Mouse (Mus musculus) cerebellum, adult 11-12 months (tissue): Measurements from ENCODE around the gene Neu2.
"Not testable (repeated sequence)": the region's sequence is repeated elsewhere in the genome, so short reads cannot be mapped to it uniquely, and the experiment has no call there.

Source experiments
- DNase-seq: peaks from one replicate; pipeline ENCODE4 v3.0.0; 2022

Gene Neu2

GRCm38 (mm10) chr1:87509561-87510165 is at the start of gene Neu2:
Neu2 (plus strand) TSS chr1:87509889.
- DNase-seq = peak; percentile 19

GRCm38 (mm10) chr1:87467469-87467868 is 42.2 kb upstream of the Neu2 start:
- no peak for DNase-seq

GRCm38 (mm10) chr1:87468321-87468720 is 41.4 kb upstream of the Neu2 start:
- DNase-seq = no peak

- not testable (repeated sequence) for DNase-seq
These were observed 39.7 kb upstream of the Neu2 start, which contains the start of gene Snorc for GRCm38 (mm10) chr1:87469971-87470370. Snorc (plus strand) TSS chr1:87470271.

GRCm38 (mm10) chr1:87471914-87472313 is 37.8 kb upstream of the Neu2 start:
- DNase-seq = no peak

- no peak for DNase-seq
These were observed 37.1 kb upstream of the Neu2 start for GRCm38 (mm10) chr1:87472576-87472975.

- no peak for DNase-seq
These were observed 34.4 kb upstream of the Neu2 start for GRCm38 (mm10) chr1:87475076-87475895.

- peak; percentile 44 for DNase-seq
These were observed 27.1 kb upstream of the Neu2 start for GRCm38 (mm10) chr1:87482546-87482945.

- peak; percentile 95 for DNase-seq
These were observed 23.3 kb upstream of the Neu2 start for GRCm38 (mm10) chr1:87486386-87486785.

- DNase-seq = no peak
These were observed 17.4 kb upstream of the Neu2 start for GRCm38 (mm10) chr1:87492285-87492684.

- DNase-seq = no peak
These were observed 16.1 kb upstream of the Neu2 start for GRCm38 (mm10) chr1:87493542-87493941.

GRCm38 (mm10) chr1:87505524-87505923 is 4.2 kb upstream of the Neu2 start:
- DNase-seq = no peak

GRCm38 (mm10) chr1:87507857-87508256 is 1.8 kb upstream of the Neu2 start:
- DNase-seq = no peak

- DNase-seq = no peak
These were observed 813 bp upstream of the Neu2 start for GRCm38 (mm10) chr1:87508591-87509560.

GRCm38 (mm10) chr1:87510166-87510691 is 540 bp downstream of the Neu2 start:
- DNase-seq = peak; percentile 19

- DNase-seq = no peak
These were observed 1.2 kb downstream of the Neu2 start for GRCm38 (mm10) chr1:87510845-87511244.

- no peak for DNase-seq
These were observed 10.8 kb downstream of the Neu2 start for GRCm38 (mm10) chr1:87520467-87520866.

- no peak for DNase-seq
These were observed 11.8 kb downstream of the Neu2 start for GRCm38 (mm10) chr1:87521523-87521922.

- no peak for DNase-seq
These were observed 15.4 kb downstream of the Neu2 start for GRCm38 (mm10) chr1:87525041-87525440.

- peak; percentile 30 for DNase-seq
These were observed 17.5 kb downstream of the Neu2 start for GRCm38 (mm10) chr1:87527191-87527590.

- DNase-seq = no peak
These were observed 22.7 kb downstream of the Neu2 start for GRCm38 (mm10) chr1:87532346-87532745.

- no peak for DNase-seq
These were observed 24.4 kb downstream of the Neu2 start for GRCm38 (mm10) chr1:87534118-87534517.

- no peak for DNase-seq
These were observed 27.3 kb downstream of the Neu2 start for GRCm38 (mm10) chr1:87537008-87537407.
